Mouse (Mus musculus) G1E (cell line): ENCODE measurements at regions not wholly inside any gene's neighbourhood (a gene's known extent, or its start where the extent isn't known, plus 50 kb on each side); places are given as distances from the start of the nearest gene placed in this dataset.

ENCODE experiments used
- CTCF ChIP-seq: IDR thresholded peaks from 2 replicates; pipeline ENCODE4 v1.5.1; 2012; ENCODE audit warnings: low read depth, low read length, inconsistent platforms, mixed read lengths
- GATA1 ChIP-seq: IDR thresholded peaks from 2 replicates; pipeline ENCODE4 v1.6.1; 2012; ENCODE audit warnings: borderline replicate concordance, low read length, inconsistent platforms, mixed read lengths
- GATA2 ChIP-seq: IDR thresholded peaks from 2 replicates; pipeline ENCODE4 v1.6.1; 2012; ENCODE audit warnings: low read depth, low read length, inconsistent platforms, borderline replicate concordance
- POLR2AphosphoS5 ChIP-seq: IDR thresholded peaks from 2 replicates; pipeline ENCODE4 v1.6.1; 2012; ENCODE audit warnings: low read depth, low read length, inconsistent platforms; ENCODE audit not compliant: insufficient replicate concordance
- TAL1 ChIP-seq: conservative IDR thresholded peaks from 2 replicates; pipeline ENCODE4 v1.6.1; 2012; ENCODE audit warnings: low read depth, low read length, inconsistent platforms, mixed read lengths

- no peak for TF ChIP-seq CTCF
- TF ChIP-seq GATA1: no peak
- no peak for TF ChIP-seq POLR2AphosphoS5
- TF ChIP-seq GATA2: no peak
- no peak for TF ChIP-seq TAL1
Observed at GRCm38 (mm10) chr5:47202915-47203296, 780.0 kb upstream of the Slit2 start.
